Mouse (Mus musculus) intestine, embryonic 16.5 days (tissue): ENCODE measurements around the gene Gm20388. TPM values are rescaled to one million over a fixed set of nuclear protein-coding genes. Genes with fewer than 3 reads are reported as not detected.

ENCODE experiments used
- ATAC-seq: fragments of 200-750 bp; cut with Nextera tagmentation; 2 replicates; pipeline ENCODE4 v1.8.0; 2017; ENCODE audit warnings: moderate TSS enrichment, moderate library complexity
- H3K27ac ChIP-seq: fragments of 300-500 bp; sonication (generic); 2 replicates; pipeline ENCODE4 v1.5.1; 2014; ENCODE audit warnings: mild to moderate bottlenecking, low read length
- H3K27me3 ChIP-seq: fragments of 300-500 bp; sonication (generic); replicated peaks from 2 replicates; pipeline ENCODE4 v1.6.1; 2014; ENCODE audit warnings: low read length, control low read depth, mixed read lengths; ENCODE audit not compliant: control insufficient read depth, insufficient read depth
- H3K36me3 ChIP-seq: fragments of 300-500 bp; sonication (generic); 2 replicates; pipeline ENCODE4 v1.6.1; 2014; ENCODE audit warnings: low read length, control low read depth; ENCODE audit not compliant: control insufficient read depth, insufficient read depth
- H3K4me1 ChIP-seq: fragments of 300-500 bp; sonication (generic); 2 replicates; pipeline ENCODE4 v1.6.1; 2014; ENCODE audit warnings: low read length, control low read depth, mixed read lengths; ENCODE audit not compliant: control insufficient read depth, insufficient read depth
- H3K4me2 ChIP-seq: fragments of 300-500 bp; sonication (generic); 2 replicates; pipeline ENCODE4 v1.6.1; 2014; ENCODE audit warnings: low read depth, low read length, control low read depth
- H3K4me3 ChIP-seq: fragments of 300-500 bp; sonication (generic); 2 replicates; pipeline ENCODE4 v1.5.1; 2014; ENCODE audit warnings: mild to moderate bottlenecking, low read length
- H3K9ac ChIP-seq: fragments of 300-500 bp; sonication (generic); 2 replicates; pipeline ENCODE4 v1.6.1; 2014; ENCODE audit warnings: low read depth, low read length
- H3K9me3 ChIP-seq: fragments of 300-500 bp; sonication (generic); 2 replicates; pipeline ENCODE4 v1.6.1; 2016; ENCODE audit warnings: low read length, control low read depth; ENCODE audit not compliant: control insufficient read depth
- WGBS: fragments of 180-500 bp; shearing (Covaris S2); extraction: QIAGEN DNeasy Blood & Tissue Kit; methylation state at CpG from one replicate; pipeline ENCODE4 v1.1.7; 2014; 5-methylcytosine and 5-hydroxymethylcytosine counted together
- polyA plus RNA-seq: library from polyadenylated mRNA; unstranded; fragments of >200 nt; fragmentation: Nextera tagmentation; extraction: Ambion mirVana; gene quantifications from 2 replicates; pipeline ENCODE4 v1.2.1, GENCODE M21; 2015

Gm20388 gene
- polyA plus RNA-seq, 1 experiment from 2014 or later = 5.8 TPM

DNA sequence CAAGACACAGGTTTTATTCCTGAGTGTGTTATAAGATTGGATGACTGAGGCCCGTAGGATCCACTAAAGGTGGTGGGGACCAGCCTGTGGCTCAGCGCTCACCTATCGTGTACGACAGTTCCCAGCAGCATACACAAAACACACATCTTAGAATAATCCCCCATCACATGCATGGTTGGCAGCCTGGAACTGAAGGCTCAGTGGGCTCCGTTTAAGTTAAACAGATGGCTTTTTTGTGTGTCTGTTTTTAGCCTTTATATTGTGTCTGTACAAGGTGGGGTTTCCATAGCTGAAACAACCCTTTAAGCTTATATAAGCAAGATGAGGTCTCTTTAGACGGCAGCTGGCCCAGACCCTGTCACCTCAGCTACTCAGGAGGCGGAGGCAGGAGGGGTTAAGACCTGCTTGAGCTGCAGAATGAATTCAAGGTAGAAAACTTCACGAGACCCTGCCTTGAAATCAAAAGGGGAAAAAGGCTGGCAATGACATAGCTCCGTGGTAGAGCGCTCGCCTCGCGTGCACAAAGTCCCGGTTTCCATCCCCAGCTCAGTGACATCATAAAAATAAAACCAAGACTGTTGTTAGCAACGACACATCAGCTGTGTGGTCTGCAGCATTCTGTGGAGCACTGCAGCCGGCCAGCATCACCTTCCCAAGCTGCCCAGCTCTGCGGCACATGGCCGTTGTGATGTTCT lies 835.5 kb downstream of the Gm20388 start:
- no peak for ATAC-seq
- H3K9me3 ChIP-seq = no peaks in the 10 kb centered on the region
- no peak overlapping the region for H3K4me3 ChIP-seq
- peak overlapping the region; percentile 88 for H3K27ac ChIP-seq
- 75% methylated on average over 18 of the region's 18 CpGs for WGBS
- no peak overlapping the region for H3K9ac ChIP-seq
- no peak overlapping the region for H3K4me2 ChIP-seq
- no peaks in the 10 kb centered on the region for H3K27me3 ChIP-seq
- 0 out of 2 replicates have a peak, but pooled peaks cover 3% of the 10 kb centered on the region for H3K36me3 ChIP-seq
- H3K4me1 ChIP-seq = peaks cover 47% of the 10 kb centered on the region

DNA sequence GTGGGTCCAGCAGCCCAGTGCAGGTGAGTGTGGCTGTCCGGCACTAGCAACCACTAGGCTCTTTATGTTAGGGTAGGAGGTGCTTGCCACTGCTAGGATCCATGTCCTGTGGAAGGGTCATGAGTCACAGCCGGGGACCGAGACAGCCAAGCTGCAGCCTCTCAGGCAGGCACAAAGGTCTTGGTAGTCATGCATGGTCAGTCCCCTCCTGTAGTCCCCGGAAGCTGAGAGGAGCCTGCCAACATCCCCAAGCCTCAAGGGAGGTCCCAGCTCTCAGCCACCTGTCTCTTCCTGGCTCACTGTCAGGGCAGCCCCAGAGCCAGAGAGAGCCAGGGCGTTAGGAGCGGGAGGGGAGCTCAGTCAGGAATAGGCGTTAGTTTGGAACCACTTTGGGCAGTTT lies 836.6 kb downstream of the Gm20388 start:
- Histone ChIP-seq H3K27ac (no peak overlapping the region), H3K27me3 (no peaks in the 10 kb centered on the region), H3K4me1 (peaks cover 50% of the 10 kb centered on the region), H3K9me3 (no peaks in the 10 kb centered on the region), H3K36me3 (no peaks in the 10 kb centered on the region), H3K4me2 (no peak overlapping the region), H3K9ac (no peak overlapping the region), H3K4me3 (no peak overlapping the region)
- ATAC-seq = no peak
- 89% methylated on average over 7 of the region's 7 CpGs for WGBS

DNA sequence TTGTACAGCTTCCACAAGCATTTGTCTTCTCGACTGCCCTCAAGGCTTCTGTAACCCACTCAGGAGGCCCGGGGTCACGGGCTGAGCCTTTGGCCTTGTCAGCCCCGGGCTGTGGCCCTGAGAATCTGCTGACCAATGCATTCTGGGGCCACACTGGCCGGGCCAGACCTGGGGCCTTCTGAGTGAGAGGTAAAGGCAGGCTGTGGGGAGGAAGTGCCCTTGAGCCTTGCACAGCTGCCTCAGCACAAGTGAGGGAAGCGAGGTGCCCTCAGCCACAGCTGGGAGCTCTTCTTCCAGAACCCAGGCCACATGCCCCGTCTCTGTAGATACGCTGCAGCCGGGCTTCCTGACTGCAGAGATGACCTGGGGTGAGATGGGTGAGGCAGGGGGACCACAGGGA lies 840.0 kb downstream of the Gm20388 start:
- H3K4me2 ChIP-seq = no peak overlapping the region
- peaks cover 30% of the 10 kb centered on the region for H3K4me1 ChIP-seq
- no peak overlapping the region for H3K4me3 ChIP-seq
- H3K27ac ChIP-seq = peak overlapping the region; percentile 35; the same call in 1 of the 2 replicates
- no peaks in the 10 kb centered on the region for H3K36me3 ChIP-seq
- H3K9me3 ChIP-seq = no peaks in the 10 kb centered on the region
- H3K27me3 ChIP-seq = no peaks in the 10 kb centered on the region
- 0 out of 2 replicates have a peak, but pooled peaks have one; percentile 15 for ATAC-seq
- 73% methylated on average over 9 of the region's 9 CpGs for WGBS
- no peak overlapping the region for H3K9ac ChIP-seq

DNA sequence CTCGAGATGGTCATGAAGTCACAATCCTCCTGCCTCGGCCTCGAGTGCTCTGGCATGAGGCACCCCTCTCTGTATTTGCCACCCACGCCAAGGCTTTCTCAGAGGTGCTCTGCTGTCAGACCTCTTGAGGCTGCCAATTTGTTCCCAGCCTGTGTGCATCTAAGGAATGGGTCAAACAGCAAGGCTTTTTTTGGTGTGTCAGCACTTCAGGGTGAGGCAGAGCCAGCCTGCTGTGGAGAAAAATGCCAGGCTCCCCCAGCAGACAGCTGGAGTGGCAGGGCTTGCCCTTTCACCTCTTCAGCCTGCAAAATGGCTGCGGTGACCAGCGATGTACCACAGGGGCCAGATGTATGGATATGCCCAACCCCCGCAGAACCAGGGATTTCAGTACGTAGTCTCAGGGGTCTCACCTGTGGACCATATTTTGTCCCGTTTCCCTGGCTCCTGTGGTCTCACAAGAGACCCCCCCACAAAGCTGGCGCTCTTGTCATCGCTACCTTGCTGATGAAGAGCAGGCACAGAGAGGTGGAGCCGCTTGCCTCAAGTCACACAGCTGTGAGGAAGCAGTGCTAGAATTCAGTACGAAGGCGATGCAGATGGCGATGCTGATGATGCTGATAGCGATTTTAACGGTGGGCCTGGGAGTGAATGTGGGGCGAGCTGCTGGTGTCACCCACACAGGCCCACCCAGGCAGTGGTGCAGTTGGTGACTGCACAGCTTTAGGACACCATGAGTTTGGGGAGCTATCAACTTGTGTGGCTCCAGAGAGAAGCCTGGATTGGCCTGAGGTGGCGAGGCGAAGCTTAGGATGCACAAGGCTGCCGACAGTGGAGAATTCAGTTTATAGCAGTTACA lies 840.8 kb downstream of the Gm20388 start:
- Histone ChIP-seq H3K9ac (peak overlapping the region; percentile 56), H3K27ac (peak overlapping the region; percentile 88), H3K36me3 (no peaks in the 10 kb centered on the region), H3K4me2 (peak overlapping the region; percentile 26; the same call in 1 of the 2 replicates), H3K9me3 (no peaks in the 10 kb centered on the region), H3K4me1 (peaks cover 28% of the 10 kb centered on the region), H3K4me3 (no peak overlapping the region), H3K27me3 (no peaks in the 10 kb centered on the region)
- ATAC-seq = peak; percentile 13
- WGBS = 62% methylated on average over 21 of the region's 21 CpGs

DNA sequence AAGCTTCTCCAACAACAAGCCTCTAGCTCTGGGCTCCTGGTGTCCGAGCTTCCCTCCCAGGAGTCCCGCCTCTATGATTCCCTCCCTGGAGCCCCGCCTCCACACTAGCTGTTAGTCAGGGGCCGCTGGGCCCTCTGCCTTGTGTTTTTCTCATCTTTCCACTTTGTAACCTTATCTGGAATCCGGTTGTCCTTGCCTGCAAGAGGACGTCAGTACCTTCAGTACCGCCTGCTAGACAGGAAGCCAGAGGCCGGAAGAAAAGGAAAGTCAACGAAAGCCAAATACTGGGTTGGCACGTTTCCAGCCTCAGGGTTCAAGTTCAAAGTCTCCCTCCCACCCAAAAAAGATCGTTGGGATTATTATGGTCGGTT lies 841.4 kb downstream of the Gm20388 start:
- Histone ChIP-seq H3K4me1 (peaks cover 28% of the 10 kb centered on the region), H3K4me3 (no peak overlapping the region), H3K27me3 (no peaks in the 10 kb centered on the region), H3K4me2 (peak overlapping the region; percentile 26; the same call in 1 of the 2 replicates), H3K9me3 (no peaks in the 10 kb centered on the region), H3K9ac (peak overlapping the region; percentile 56), H3K27ac (peak overlapping the region; percentile 88), H3K36me3 (no peaks in the 10 kb centered on the region)
- 4% methylated on average over 12 of the region's 12 CpGs for WGBS
- peak; percentile 85 for ATAC-seq

DNA sequence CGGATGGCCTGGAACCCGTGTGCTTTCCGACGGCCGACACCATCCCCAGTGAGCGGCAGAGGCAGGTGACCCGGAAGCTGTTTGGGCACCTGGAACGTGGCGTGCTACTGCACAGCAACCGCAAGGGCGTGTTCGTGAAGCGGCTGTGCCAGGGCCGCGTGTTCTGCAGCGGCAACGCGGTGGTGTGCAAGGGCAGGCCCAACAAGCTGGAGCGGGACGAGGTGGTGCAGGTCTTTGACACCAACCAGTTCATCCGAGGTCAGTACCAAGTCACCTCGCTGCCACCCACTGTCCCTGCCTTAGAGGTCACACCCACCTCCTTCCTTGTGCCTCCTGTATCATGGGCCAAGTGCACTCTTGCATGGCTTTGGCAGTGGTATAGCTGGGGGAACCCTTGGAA lies 842.8 kb downstream of the Gm20388 start:
- Histone ChIP-seq H3K4me1 (peaks cover 28% of the 10 kb centered on the region), H3K4me3 (no peak overlapping the region), H3K27ac (no peak overlapping the region), H3K36me3 (no peaks in the 10 kb centered on the region), H3K27me3 (no peaks in the 10 kb centered on the region), H3K4me2 (no peak overlapping the region), H3K9me3 (no peaks in the 10 kb centered on the region), H3K9ac (no peak overlapping the region)
- 95% methylated on average over 22 of the region's 22 CpGs for WGBS
- no peak for ATAC-seq

DNA sequence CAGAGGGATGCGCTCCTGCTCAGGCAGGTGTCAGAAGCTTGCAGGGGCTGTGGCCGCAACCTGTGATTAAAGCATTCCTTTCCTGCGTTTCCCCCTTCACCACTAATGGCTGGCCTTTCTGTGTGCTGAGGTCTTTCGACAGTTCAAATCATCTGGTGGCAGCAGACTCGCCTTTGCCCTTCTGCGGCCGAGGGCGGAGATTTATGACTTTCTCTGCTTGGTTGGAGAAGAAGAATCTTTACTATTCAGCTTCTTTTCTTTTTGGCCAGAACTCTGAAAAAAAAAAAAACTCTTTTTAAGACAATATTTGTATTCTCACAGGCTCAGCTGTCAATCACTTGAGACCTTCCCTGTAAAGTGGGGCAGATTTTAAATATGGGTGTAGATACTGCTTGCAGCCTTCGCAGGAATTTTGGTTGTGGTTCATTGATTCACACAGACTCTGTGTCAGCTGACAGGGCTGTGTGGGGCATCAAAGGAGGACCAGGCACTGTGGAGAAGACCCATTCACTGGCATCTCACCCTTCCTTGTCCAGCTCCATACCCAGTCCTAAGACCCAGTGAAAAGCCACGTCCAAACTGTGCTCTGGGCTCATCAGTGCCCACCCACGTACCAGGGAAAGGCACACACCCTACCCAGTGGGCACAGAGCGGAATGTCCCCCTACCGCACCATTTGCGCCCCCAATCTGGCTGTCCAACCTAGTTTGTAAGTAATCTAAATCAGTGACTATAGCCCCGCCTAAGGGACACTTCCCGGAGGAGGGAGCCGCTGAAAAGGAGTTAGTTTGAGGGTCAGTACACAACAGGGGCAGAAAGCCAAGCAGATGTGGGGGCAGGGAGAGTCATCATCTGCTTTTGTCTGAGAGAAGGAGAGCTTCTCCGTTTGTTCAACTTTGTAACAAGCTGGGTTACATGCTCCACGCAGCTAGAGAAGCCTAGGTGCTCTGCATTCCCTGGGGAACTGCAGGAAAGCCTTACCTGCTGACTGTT lies 845.0 kb downstream of the Gm20388 start:
- H3K9me3 ChIP-seq = no peaks in the 10 kb centered on the region
- H3K36me3 ChIP-seq = no peaks in the 10 kb centered on the region
- WGBS = 50% methylated on average over 19 of the region's 19 CpGs
- no peak overlapping the region for H3K4me2 ChIP-seq
- no peak overlapping the region for H3K27ac ChIP-seq
- 0 out of 2 replicates have a peak overlapping the region, but pooled peaks have one; percentile 24 for H3K9ac ChIP-seq
- no peaks in the 10 kb centered on the region for H3K27me3 ChIP-seq
- no peak for ATAC-seq
- H3K4me1 ChIP-seq = peaks cover 26% of the 10 kb centered on the region
- H3K4me3 ChIP-seq = no peak overlapping the region

DNA sequence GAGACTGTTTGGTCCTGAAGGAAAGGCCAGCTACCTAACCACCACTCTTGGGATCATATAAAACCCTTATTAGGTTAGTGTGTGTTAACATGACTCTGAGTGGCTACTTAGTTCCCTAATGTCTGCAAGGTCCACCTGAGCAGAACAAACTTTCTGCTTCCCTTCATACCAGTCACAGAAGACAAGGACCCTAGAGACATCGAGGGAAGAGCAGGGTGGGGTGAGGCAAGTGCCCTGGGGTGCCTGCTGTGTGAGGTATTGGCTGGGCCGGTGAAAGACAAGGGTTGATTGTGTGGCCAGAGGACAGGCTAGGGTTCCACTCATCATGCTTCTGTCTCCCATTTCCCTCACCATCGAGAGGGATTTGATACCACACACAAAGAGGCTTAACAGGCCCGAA lies 847.4 kb downstream of the Gm20388 start:
- 65% methylated on average over 4 of the region's 4 CpGs for WGBS
- no peak overlapping the region for H3K27ac ChIP-seq

DNA sequence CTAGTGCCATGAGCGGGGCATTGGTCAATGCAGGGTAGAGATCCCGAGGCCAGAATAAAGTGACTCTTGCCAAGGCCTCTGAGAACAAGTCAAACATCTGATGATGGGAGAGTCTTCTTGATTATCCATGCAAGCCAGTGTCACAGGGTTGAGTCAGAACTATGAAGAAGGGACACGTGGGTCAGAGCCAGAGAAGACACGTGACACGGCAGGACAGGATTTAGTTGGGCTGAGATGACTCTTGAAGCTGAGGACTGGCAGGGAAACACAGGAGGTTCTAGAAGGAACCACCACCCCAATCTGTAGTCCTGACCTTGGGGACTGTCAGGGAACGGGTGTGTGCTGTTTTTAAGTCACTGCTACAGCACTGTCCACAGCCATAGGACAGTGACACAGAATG lies 849.2 kb downstream of the Gm20388 start:
- Histone ChIP-seq H3K9ac (no peak overlapping the region), H3K27me3 (no peaks in the 10 kb centered on the region), H3K27ac (no peak overlapping the region), H3K4me3 (no peak overlapping the region), H3K36me3 (no peaks in the 10 kb centered on the region), H3K9me3 (no peaks in the 10 kb centered on the region), H3K4me1 (peaks cover 6% of the 10 kb centered on the region), H3K4me2 (no peak overlapping the region)
- no peak for ATAC-seq
- 84% methylated on average over 6 of the region's 6 CpGs for WGBS

More for the DNA sequence above, 847.4 kb downstream of the Gm20388 start:
- no peaks in the 10 kb centered on the region for H3K9me3 ChIP-seq
- no peaks in the 10 kb centered on the region for H3K36me3 ChIP-seq
- ATAC-seq = no peak
- no peak overlapping the region for H3K9ac ChIP-seq
- no peak overlapping the region for H3K4me2 ChIP-seq
- H3K27me3 ChIP-seq = no peaks in the 10 kb centered on the region
- H3K4me3 ChIP-seq = no peak overlapping the region
- peaks cover 6% of the 10 kb centered on the region for H3K4me1 ChIP-seq
